Mouse (Mus musculus): ENCODE measurements around the gene Hao2. TPM values are rescaled to one million over a fixed set of nuclear protein-coding genes. Genes with fewer than 3 reads are reported as not detected.

The Hao2 gene
- polyA plus RNA-seq, 1 experiment from 2014 or later = not detected

DNA sequence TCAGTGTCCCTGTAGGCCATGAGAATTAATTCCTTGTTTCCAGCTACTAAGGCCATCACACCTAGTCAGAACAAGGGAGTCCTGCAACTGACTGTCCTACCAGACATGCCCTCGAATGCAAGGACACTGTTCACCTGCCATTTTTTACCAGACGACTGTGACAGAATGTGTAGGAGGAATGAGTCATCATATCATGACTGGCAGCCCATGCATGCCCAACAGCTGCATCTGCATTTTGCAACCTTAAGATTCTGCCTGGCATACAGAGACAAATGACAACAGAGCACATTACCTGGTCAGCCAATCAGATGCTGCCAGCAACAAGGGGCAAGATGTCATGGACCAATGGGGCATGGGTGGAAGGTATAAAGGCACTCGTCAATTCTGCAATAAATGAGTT, 27.4 kb upstream of the Hao2 start:
- Histone ChIP-seq H3K9me3 (ENCODE audit: control insufficient read depth, low read length) (no peaks in the 10 kb centered on the region), H3K4me2 (ENCODE audit: low read length) (no peak overlapping the region), H3K4me1 (replicated peaks; ENCODE audit: control insufficient read depth, insufficient read depth, low read length) (no peaks in the 10 kb centered on the region), H3K9ac (replicated peaks; ENCODE audit: low read depth, low read length) (no peak overlapping the region), H3K4me3 (replicated peaks; ENCODE audit: low read length) (no peak overlapping the region), H3K27ac (ENCODE audit: low read length) (no peak overlapping the region), H3K27me3 (replicated peaks; ENCODE audit: control insufficient read depth, insufficient read depth, low read length) (no peaks in the 10 kb centered on the region), H3K36me3 (ENCODE audit: control insufficient read depth, insufficient read depth) (no peaks in the 10 kb centered on the region)
- 88% methylated on average over 3 of the region's 3 CpGs for WGBS
- no peak for ATAC-seq

DNA sequence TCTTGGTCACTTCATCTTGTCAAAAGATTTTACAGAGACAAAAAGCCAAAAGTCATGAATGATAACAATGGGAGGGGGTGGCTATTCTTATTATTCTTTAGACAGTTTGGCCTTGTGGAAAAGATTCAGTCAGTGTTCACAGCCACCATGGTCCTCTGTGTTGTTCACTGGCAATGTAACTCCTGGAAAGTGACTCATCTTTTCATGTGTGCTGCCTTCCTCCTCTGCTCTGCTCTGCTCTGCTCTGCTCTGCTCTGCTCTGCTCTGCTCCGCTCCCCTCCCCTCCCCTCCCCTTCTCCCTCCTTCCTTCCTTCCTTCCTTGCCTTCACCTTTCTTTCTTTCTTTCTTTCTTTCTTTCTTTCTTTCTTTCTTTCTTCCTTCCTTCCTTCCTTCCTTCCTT, 24.2 kb upstream of the Hao2 start:
- H3K27me3 ChIP-seq (replicated peaks; ENCODE audit: control insufficient read depth, insufficient read depth, low read length) = no peaks in the 10 kb centered on the region
- no peak overlapping the region for H3K4me2 ChIP-seq (ENCODE audit: low read length)
- no peaks in the 10 kb centered on the region for H3K36me3 ChIP-seq (ENCODE audit: control insufficient read depth, insufficient read depth)
- no peak overlapping the region for H3K9ac ChIP-seq (replicated peaks; ENCODE audit: low read depth, low read length)
- no peak overlapping the region for H3K27ac ChIP-seq (ENCODE audit: low read length)
- WGBS = 86% methylated on average over 1 of the region's 1 CpGs
- H3K4me3 ChIP-seq (replicated peaks; ENCODE audit: low read length) = no peak overlapping the region
- no peak for ATAC-seq
- no peaks in the 10 kb centered on the region for H3K9me3 ChIP-seq (ENCODE audit: control insufficient read depth, low read length)
- no peaks in the 10 kb centered on the region for H3K4me1 ChIP-seq (replicated peaks; ENCODE audit: control insufficient read depth, insufficient read depth, low read length)

DNA sequence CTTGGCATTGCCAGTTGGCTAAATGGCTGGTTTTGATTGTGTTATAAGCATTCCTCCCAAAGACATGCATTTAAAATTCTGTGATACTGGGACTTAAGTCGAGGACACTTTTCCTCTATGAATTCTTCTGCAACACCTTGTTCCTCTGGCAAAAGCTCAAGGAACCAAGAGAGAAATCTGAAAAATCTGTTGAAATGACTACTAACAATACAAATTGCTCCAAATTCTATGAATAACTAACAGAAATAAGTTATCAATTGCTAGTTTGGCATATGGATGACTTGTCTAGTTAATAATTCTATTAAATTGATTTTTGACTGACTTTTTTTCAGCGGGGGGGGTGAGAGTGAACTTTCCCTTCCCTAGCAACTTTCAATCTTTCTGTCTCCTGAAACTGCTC, 23.8 kb upstream of the Hao2 start:
- no peak overlapping the region for H3K4me2 ChIP-seq (ENCODE audit: low read length)
- no peaks in the 10 kb centered on the region for H3K9me3 ChIP-seq (ENCODE audit: control insufficient read depth, low read length)
- no peaks in the 10 kb centered on the region for H3K4me1 ChIP-seq (replicated peaks; ENCODE audit: control insufficient read depth, insufficient read depth, low read length)
- no peaks in the 10 kb centered on the region for H3K27me3 ChIP-seq (replicated peaks; ENCODE audit: control insufficient read depth, insufficient read depth, low read length)
- H3K36me3 ChIP-seq (ENCODE audit: control insufficient read depth, insufficient read depth) = no peaks in the 10 kb centered on the region
- no peak overlapping the region for H3K27ac ChIP-seq (ENCODE audit: low read length)
- no peak overlapping the region for H3K4me3 ChIP-seq (replicated peaks; ENCODE audit: low read length)
- 82% methylated on average over 2 of the region's 2 CpGs for WGBS
- no peak overlapping the region for H3K9ac ChIP-seq (replicated peaks; ENCODE audit: low read depth, low read length)
- ATAC-seq = no peak

DNA sequence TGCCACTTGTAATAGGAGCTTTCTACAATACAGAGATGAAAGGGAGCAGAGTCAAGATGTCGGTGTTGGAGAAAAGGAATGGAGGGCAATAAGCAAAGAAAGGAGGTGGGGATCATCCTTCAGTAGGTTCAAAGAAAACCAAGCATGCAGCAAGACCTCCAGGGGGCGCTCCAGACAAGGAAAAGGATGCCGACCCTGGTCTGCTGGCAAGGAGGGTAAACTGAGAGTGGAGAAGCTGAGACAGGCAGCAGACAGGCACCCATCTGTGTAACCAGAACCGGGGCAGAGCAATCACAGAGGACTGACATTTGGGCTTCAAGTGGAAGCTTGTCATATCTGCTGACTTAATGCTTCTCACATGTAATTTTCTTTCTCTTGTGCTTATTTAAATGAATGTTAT, 22.6 kb upstream of the Hao2 start:
- WGBS = 9% methylated on average over 4 of the region's 4 CpGs
- no peaks in the 10 kb centered on the region for H3K9me3 ChIP-seq (ENCODE audit: control insufficient read depth, low read length)
- no peak overlapping the region for H3K27ac ChIP-seq (ENCODE audit: low read length)
- no peaks in the 10 kb centered on the region for H3K4me1 ChIP-seq (replicated peaks; ENCODE audit: control insufficient read depth, insufficient read depth, low read length)
- H3K27me3 ChIP-seq (replicated peaks; ENCODE audit: control insufficient read depth, insufficient read depth, low read length) = no peaks in the 10 kb centered on the region
- ATAC-seq = peak; percentile 88
- no peaks in the 10 kb centered on the region for H3K36me3 ChIP-seq (ENCODE audit: control insufficient read depth, insufficient read depth)
- no peak overlapping the region for H3K9ac ChIP-seq (replicated peaks; ENCODE audit: low read depth, low read length)
- H3K4me2 ChIP-seq (ENCODE audit: low read length) = no peak overlapping the region
- no peak overlapping the region for H3K4me3 ChIP-seq (replicated peaks; ENCODE audit: low read length)

DNA sequence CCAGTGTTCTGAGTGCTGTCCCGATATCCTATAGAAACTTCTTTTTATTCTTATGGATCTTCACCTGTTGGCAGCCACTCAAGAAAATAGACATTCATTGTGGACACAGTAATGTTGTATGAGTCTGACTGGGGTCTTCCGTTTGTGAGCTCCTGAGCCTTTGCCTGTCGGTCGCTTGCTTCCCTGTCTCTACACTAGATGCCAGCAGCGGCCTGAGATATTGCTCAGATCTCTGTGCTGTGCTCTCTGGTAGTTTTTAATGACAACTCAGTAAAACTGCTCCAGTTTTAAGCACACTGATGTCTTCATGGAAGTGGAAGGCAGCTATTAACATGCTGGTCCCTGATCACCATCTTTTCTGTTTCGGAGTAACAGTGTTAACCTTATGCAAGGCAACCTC, 20.6 kb upstream of the Hao2 start:
- Histone ChIP-seq H3K27me3 (replicated peaks; ENCODE audit: control insufficient read depth, insufficient read depth, low read length) (no peaks in the 10 kb centered on the region), H3K36me3 (ENCODE audit: control insufficient read depth, insufficient read depth) (no peaks in the 10 kb centered on the region), H3K27ac (ENCODE audit: low read length) (no peak overlapping the region), H3K9ac (replicated peaks; ENCODE audit: low read depth, low read length) (no peak overlapping the region), H3K4me1 (replicated peaks; ENCODE audit: control insufficient read depth, insufficient read depth, low read length) (no peaks in the 10 kb centered on the region), H3K4me3 (replicated peaks; ENCODE audit: low read length) (no peak overlapping the region), H3K9me3 (ENCODE audit: control insufficient read depth, low read length) (no peaks in the 10 kb centered on the region), H3K4me2 (ENCODE audit: low read length) (no peak overlapping the region)
- 85% methylated on average over 6 of the region's 6 CpGs for WGBS
- ATAC-seq = no peak

DNA sequence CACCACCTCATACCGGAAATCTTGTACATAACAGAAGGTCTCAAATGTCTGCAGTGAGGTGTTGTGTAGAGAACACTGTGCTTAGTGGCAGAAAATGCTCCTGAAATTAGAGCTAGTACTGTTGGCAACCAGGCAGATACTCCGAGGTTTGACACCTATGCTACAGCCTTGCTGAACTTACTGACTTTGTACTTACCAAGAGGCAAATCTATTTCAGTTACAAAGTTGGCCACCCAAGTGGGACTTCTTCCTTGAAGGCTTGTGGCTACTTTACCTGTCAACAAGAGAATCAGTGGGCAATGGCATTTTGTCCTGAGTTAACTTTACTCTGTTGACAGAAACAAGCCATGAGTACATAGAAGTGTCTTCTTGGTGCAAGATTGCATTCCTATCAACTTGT, 4.6 kb upstream of the Hao2 start:
- Histone ChIP-seq H3K9me3 (ENCODE audit: control insufficient read depth, low read length) (no peaks in the 10 kb centered on the region), H3K27ac (ENCODE audit: low read length) (no peak overlapping the region), H3K4me2 (ENCODE audit: low read length) (no peak overlapping the region), H3K36me3 (ENCODE audit: control insufficient read depth, insufficient read depth) (no peaks in the 10 kb centered on the region), H3K4me3 (replicated peaks; ENCODE audit: low read length) (no peak overlapping the region), H3K4me1 (replicated peaks; ENCODE audit: control insufficient read depth, insufficient read depth, low read length) (no peaks in the 10 kb centered on the region), H3K27me3 (replicated peaks; ENCODE audit: control insufficient read depth, insufficient read depth, low read length) (no peaks in the 10 kb centered on the region), H3K9ac (replicated peaks; ENCODE audit: low read depth, low read length) (no peak overlapping the region)
- no peak for ATAC-seq
- 90% methylated on average over 2 of the region's 2 CpGs for WGBS

DNA sequence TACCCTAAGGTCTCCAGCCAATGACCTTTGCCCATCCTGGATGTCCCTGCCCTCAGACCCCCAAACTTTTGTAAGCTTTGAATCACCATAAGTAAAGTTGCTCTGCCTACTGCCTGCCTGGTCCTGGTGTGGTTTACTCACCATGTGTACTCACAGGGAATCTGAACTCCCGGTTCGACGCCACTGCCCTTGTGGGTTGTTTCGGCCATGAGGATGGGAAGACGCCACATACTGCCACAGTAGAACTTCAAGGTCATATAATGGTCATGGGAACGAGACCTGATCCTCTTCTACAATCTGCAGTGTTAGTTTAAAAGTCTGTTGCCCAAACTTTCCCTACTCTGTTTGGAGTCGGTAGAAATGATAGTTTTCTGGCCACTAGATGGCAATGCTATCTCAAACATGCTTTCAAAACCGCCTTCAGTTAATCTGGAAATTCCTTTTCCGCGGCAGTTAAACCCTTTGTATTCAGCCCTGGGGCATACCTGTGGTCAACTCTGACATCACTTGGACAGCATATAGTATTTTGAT, 2.1 kb upstream of the Hao2 start:
- no peaks in the 10 kb centered on the region for H3K36me3 ChIP-seq (ENCODE audit: control insufficient read depth, insufficient read depth)
- H3K4me2 ChIP-seq (ENCODE audit: low read length) = no peak overlapping the region
- no peaks in the 10 kb centered on the region for H3K4me1 ChIP-seq (replicated peaks; ENCODE audit: control insufficient read depth, insufficient read depth, low read length)
- WGBS = 45% methylated on average over 10 of the region's 10 CpGs
- no peak overlapping the region for H3K4me3 ChIP-seq (replicated peaks; ENCODE audit: low read length)
- ATAC-seq = peak; percentile 71
- no peak overlapping the region for H3K9ac ChIP-seq (replicated peaks; ENCODE audit: low read depth, low read length)
- H3K27me3 ChIP-seq (replicated peaks; ENCODE audit: control insufficient read depth, insufficient read depth, low read length) = no peaks in the 10 kb centered on the region
- H3K27ac ChIP-seq (ENCODE audit: low read length) = no peak overlapping the region
- H3K9me3 ChIP-seq (ENCODE audit: control insufficient read depth, low read length) = no peaks in the 10 kb centered on the region

DNA sequence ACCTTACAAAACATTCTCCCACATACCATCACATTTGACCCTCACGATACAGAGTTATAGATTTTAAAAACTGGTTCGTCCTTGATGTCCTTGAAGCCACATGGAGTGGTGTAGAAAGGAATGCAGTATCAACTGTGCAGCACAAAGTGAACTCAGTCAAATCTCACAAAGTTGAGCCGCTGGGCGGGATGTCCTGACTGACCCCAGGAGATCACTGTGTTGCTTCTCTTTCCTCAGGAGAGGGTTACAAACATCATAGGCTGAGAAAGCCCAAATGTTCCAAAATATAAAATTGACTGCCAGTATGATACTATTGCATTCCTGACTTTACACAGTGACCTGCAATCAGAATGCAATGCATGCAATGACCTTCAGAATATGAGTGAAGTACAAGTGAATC, 2.6 kb downstream of the Hao2 start:
- no peaks in the 10 kb centered on the region for H3K36me3 ChIP-seq (ENCODE audit: control insufficient read depth, insufficient read depth)
- ATAC-seq = no peak
- H3K9me3 ChIP-seq (ENCODE audit: control insufficient read depth, low read length) = no peaks in the 10 kb centered on the region
- no peaks in the 10 kb centered on the region for H3K27me3 ChIP-seq (replicated peaks; ENCODE audit: control insufficient read depth, insufficient read depth, low read length)
- no peaks in the 10 kb centered on the region for H3K4me1 ChIP-seq (replicated peaks; ENCODE audit: control insufficient read depth, insufficient read depth, low read length)
- H3K4me2 ChIP-seq (ENCODE audit: low read length) = no peak overlapping the region
- H3K9ac ChIP-seq (replicated peaks; ENCODE audit: low read depth, low read length) = no peak overlapping the region
- H3K4me3 ChIP-seq (replicated peaks; ENCODE audit: low read length) = no peak overlapping the region
- H3K27ac ChIP-seq (ENCODE audit: low read length) = no peak overlapping the region
- 92% methylated on average over 4 of the region's 4 CpGs for WGBS

DNA sequence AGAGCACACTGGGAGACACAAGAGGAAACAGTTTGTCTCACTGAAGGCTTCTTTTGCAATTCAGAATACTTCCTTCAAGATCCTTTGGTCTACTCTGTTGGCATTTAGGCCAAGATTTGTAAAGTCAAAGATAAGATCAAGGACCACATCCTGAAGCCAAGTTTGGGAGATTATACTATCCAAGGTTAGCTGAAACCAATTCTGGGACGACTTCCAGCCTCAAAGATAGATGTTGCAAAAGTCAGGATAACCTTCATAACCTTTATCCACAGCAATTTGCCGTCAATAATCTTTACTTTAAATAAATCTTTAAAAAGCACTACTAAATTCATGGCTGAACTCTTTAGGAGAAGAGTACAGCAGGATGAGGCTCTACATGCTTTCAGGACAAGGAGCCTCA, 4.8 kb downstream of the Hao2 start:
- no peak overlapping the region for H3K27ac ChIP-seq (ENCODE audit: low read length)
- no peaks in the 10 kb centered on the region for H3K36me3 ChIP-seq (ENCODE audit: control insufficient read depth, insufficient read depth)
- no peak overlapping the region for H3K4me3 ChIP-seq (replicated peaks; ENCODE audit: low read length)
- ATAC-seq = no peak
- no peak overlapping the region for H3K4me2 ChIP-seq (ENCODE audit: low read length)
- H3K9ac ChIP-seq (replicated peaks; ENCODE audit: low read depth, low read length) = no peak overlapping the region
- WGBS = 72% methylated on average over 2 of the region's 2 CpGs
- H3K4me1 ChIP-seq (replicated peaks; ENCODE audit: control insufficient read depth, insufficient read depth, low read length) = no peaks in the 10 kb centered on the region
- H3K9me3 ChIP-seq (ENCODE audit: control insufficient read depth, low read length) = no peaks in the 10 kb centered on the region
- no peaks in the 10 kb centered on the region for H3K27me3 ChIP-seq (replicated peaks; ENCODE audit: control insufficient read depth, insufficient read depth, low read length)

DNA sequence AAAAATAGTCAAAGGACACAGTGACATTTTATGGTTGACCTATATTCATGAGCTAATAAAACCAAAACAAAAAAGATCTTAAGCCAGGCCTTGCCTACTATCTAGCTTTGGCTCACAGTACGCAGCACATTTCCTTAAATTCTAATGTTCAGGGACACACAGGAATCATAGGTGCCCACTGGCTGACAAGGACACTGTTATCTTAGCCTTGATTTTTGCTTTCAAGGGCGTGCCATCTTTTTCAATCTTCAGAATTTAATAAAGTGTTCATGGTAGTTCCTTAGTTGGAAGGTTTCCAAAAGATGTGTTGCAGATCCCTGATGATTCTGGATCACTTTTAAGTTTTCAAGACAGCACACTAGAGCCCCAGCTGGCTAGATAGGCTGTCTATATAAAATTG, 12.2 kb downstream of the Hao2 start:
- H3K27ac ChIP-seq (ENCODE audit: low read length) = no peak overlapping the region
- no peaks in the 10 kb centered on the region for H3K36me3 ChIP-seq (ENCODE audit: control insufficient read depth, insufficient read depth)
- H3K4me3 ChIP-seq (replicated peaks; ENCODE audit: low read length) = no peak overlapping the region
- no peak overlapping the region for H3K4me2 ChIP-seq (ENCODE audit: low read length)
- H3K9me3 ChIP-seq (ENCODE audit: control insufficient read depth, low read length) = no peaks in the 10 kb centered on the region
- ATAC-seq = no peak
- H3K4me1 ChIP-seq (replicated peaks; ENCODE audit: control insufficient read depth, insufficient read depth, low read length) = no peaks in the 10 kb centered on the region
- H3K27me3 ChIP-seq (replicated peaks; ENCODE audit: control insufficient read depth, insufficient read depth, low read length) = no peaks in the 10 kb centered on the region
- no peak overlapping the region for H3K9ac ChIP-seq (replicated peaks; ENCODE audit: low read depth, low read length)
- 88% methylated on average over 2 of the region's 2 CpGs for WGBS
